Mouse (Mus musculus): ENCODE measurements at regions not wholly inside any gene's neighbourhood (a gene's known extent, or its start where the extent isn't known, plus 50 kb on each side); places are given as distances from the start of the nearest gene placed in this dataset.

DNA sequence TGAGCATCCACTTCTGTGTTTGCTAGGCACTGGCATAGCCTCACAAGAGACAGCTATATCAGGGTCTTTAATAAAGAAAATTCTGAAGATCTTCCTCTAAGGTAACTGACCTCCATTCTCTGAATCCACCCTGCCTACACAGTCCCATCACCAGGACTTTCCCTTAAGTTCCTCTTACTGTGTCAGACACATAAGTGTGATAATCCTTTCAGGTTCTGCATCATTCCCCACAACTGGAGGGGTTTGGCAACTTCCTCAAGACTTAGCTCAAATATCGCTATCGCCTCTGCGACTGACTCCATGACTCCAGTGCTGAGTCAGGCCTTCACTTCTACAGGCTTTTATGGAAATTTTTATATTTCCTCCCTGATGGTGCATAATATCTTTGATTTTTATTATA is 111.0 kb upstream of the 9330182O14Rik start:
- TF ChIP-seq EP300 (IDR thresholded peaks at IDR 0.05; ENCODE audit: insufficient read depth, low read depth, low read length) (no peak), CTCF (IDR thresholded peaks at IDR 0.05) (no peak), POLR2A (IDR thresholded peaks at IDR 0.05; ENCODE audit: insufficient read depth, low read depth, low read length) (no peak)
- intact Hi-C loops (cut with DNase I) = no loop called here
- no peaks in the 10 kb centered on the region for H3K27me3 ChIP-seq (ENCODE audit: control insufficient read depth, insufficient read depth, low read length)
- no peaks in the 10 kb centered on the region for H3K4me1 ChIP-seq (ENCODE audit: control insufficient read depth, insufficient read depth, low read length)
- no peak overlapping the region for H3K9ac ChIP-seq (ENCODE audit: low read depth, low read length)
- 96% methylated on average over 3 of the region's 3 CpGs for WGBS
- no peaks in the 10 kb centered on the region for H3K79me2 ChIP-seq (replicated peaks; ENCODE audit: control insufficient read depth, insufficient read depth, low read length)
- H3K36me3 ChIP-seq (ENCODE audit: control insufficient read depth, insufficient read depth, low read length) = no peaks in the 10 kb centered on the region
- H3K4me3 ChIP-seq = no peak overlapping the region
- DNase-seq = no peak
- no peak overlapping the region for H3K27ac ChIP-seq

- no peak overlapping the region for H3K27ac ChIP-seq
- TF ChIP-seq CTCF (IDR thresholded peaks at IDR 0.05) (no peak), EP300 (IDR thresholded peaks at IDR 0.05; ENCODE audit: insufficient read depth, low read depth, low read length) (no peak), POLR2A (IDR thresholded peaks at IDR 0.05; ENCODE audit: insufficient read depth, low read depth, low read length) (no peak)
Observed at GRCm38 (mm10) chr15:40032088-40032487, 102.1 kb upstream of the 9330182O14Rik start.

DNA sequence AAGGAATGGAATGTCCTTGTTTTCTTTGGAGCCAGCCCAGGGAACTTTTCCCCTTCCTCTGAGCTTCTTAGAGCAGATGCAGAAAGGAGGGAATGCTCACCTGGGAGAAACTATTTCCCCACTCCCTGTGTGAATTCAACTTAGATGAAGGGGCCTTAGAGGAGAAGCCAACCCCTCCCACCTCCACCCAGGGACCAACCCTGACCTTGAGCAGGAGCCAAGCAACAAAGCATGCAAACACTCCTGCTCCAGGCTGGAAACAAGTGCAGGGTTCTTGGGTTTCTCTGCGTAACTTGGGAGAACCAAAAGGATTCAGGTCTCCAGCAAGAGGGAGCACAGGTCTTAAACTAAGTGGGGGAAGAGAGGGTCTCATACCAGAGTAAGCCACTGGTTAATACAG is 98.0 kb upstream of the 9330182O14Rik start:
- H3K79me2 ChIP-seq (replicated peaks; ENCODE audit: control insufficient read depth, insufficient read depth, low read length) = no peaks in the 10 kb centered on the region
- no peaks in the 10 kb centered on the region; the same call in 1 of the 2 replicates for H3K4me1 ChIP-seq (ENCODE audit: control insufficient read depth, insufficient read depth, low read length)
- H3K9ac ChIP-seq (ENCODE audit: low read depth, low read length) = no peak overlapping the region
- intact Hi-C loops (cut with DNase I) = no loop called here
- H3K27ac ChIP-seq = no peak overlapping the region
- DNase-seq = no peak
- no peaks in the 10 kb centered on the region for H3K36me3 ChIP-seq (ENCODE audit: control insufficient read depth, insufficient read depth, low read length)
- 93% methylated on average over 1 of the region's 1 CpGs for WGBS
- TF ChIP-seq CTCF (IDR thresholded peaks at IDR 0.05) (no peak), EP300 (IDR thresholded peaks at IDR 0.05; ENCODE audit: insufficient read depth, low read depth, low read length) (no peak), POLR2A (IDR thresholded peaks at IDR 0.05; ENCODE audit: insufficient read depth, low read depth, low read length) (no peak)
- H3K27me3 ChIP-seq (ENCODE audit: control insufficient read depth, insufficient read depth, low read length) = no peaks in the 10 kb centered on the region
- H3K4me3 ChIP-seq = no peak overlapping the region

More at GRCm38 (mm10) chr15:40032088-40032487, 102.1 kb upstream of the 9330182O14Rik start:
- no peak overlapping the region for H3K9ac ChIP-seq (ENCODE audit: low read depth, low read length)
- H3K4me1 ChIP-seq (ENCODE audit: control insufficient read depth, insufficient read depth, low read length) = no peaks in the 10 kb centered on the region
- no peaks in the 10 kb centered on the region for H3K36me3 ChIP-seq (ENCODE audit: control insufficient read depth, insufficient read depth, low read length)
- no peaks in the 10 kb centered on the region for H3K27me3 ChIP-seq (ENCODE audit: control insufficient read depth, insufficient read depth, low read length)
- H3K79me2 ChIP-seq (replicated peaks; ENCODE audit: control insufficient read depth, insufficient read depth, low read length) = no peaks in the 10 kb centered on the region
- no peak overlapping the region for H3K4me3 ChIP-seq
- intact Hi-C loops (cut with DNase I) = no loop called here
- no peak for DNase-seq

GRCm38 (mm10) chr15:40037266-40037665 is 96.9 kb upstream of the 9330182O14Rik start:
- Histone ChIP-seq H3K4me3 (no peak overlapping the region), H3K27ac (no peak overlapping the region), H3K9ac (ENCODE audit: low read depth, low read length) (no peak overlapping the region), H3K36me3 (ENCODE audit: control insufficient read depth, insufficient read depth, low read length) (no peaks in the 10 kb centered on the region), H3K4me1 (ENCODE audit: control insufficient read depth, insufficient read depth, low read length) (no peaks in the 10 kb centered on the region; the same call in 1 of the 2 replicates), H3K27me3 (ENCODE audit: control insufficient read depth, insufficient read depth, low read length) (no peaks in the 10 kb centered on the region), H3K79me2 (replicated peaks; ENCODE audit: control insufficient read depth, insufficient read depth, low read length) (no peaks in the 10 kb centered on the region)
- no peak for DNase-seq
- TF ChIP-seq EP300 (IDR thresholded peaks at IDR 0.05; ENCODE audit: insufficient read depth, low read depth, low read length) (no peak), POLR2A (IDR thresholded peaks at IDR 0.05; ENCODE audit: insufficient read depth, low read depth, low read length) (no peak), CTCF (IDR thresholded peaks at IDR 0.05) (no peak)
- intact Hi-C loops (cut with DNase I) = no loop called here
- WGBS = 24% methylated on average over 7 of the region's 7 CpGs

GRCm38 (mm10) chr15:40046219-40046618 is 87.9 kb upstream of the 9330182O14Rik start:
- TF ChIP-seq CTCF (IDR thresholded peaks at IDR 0.05) = no peak
- 70% methylated on average over 5 of the region's 5 CpGs for WGBS
- Histone ChIP-seq H3K4me1 (ENCODE audit: control insufficient read depth, insufficient read depth, low read length) (no peaks in the 10 kb centered on the region), H3K36me3 (ENCODE audit: control insufficient read depth, insufficient read depth, low read length) (no peaks in the 10 kb centered on the region), H3K4me3 (no peak overlapping the region), H3K27ac (no peak overlapping the region), H3K9ac (ENCODE audit: low read depth, low read length) (no peak overlapping the region), H3K79me2 (replicated peaks; ENCODE audit: control insufficient read depth, insufficient read depth, low read length) (no peaks in the 10 kb centered on the region), H3K27me3 (ENCODE audit: control insufficient read depth, insufficient read depth, low read length) (no peaks in the 10 kb centered on the region)
- intact Hi-C loops (cut with DNase I) = no loop called here
- DNase-seq = no peak

DNA sequence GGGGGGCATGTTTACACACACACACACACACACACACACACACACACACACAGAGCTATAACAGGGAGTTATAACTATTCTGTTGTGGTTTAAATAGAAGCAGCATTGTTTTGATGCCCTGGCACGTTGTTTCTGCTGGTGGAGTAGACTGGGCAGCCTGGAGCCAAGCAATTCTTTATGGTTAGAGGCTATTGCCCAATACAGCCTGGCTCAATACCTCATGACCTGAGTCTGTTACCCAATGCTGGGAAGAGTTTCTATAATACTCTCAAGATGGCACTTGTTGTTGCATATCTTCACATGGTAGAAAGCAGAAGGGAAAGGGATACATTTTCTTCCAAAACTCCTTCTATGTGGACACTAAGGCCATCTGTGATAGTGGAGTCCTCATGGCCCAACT is 87.1 kb upstream of the 9330182O14Rik start:
- Histone ChIP-seq H3K4me1 (ENCODE audit: control insufficient read depth, insufficient read depth, low read length) (no peaks in the 10 kb centered on the region), H3K4me3 (no peak overlapping the region), H3K27ac (no peak overlapping the region), H3K9ac (ENCODE audit: low read depth, low read length) (no peak overlapping the region), H3K27me3 (ENCODE audit: control insufficient read depth, insufficient read depth, low read length) (no peaks in the 10 kb centered on the region), H3K36me3 (ENCODE audit: control insufficient read depth, insufficient read depth, low read length) (no peaks in the 10 kb centered on the region), H3K79me2 (replicated peaks; ENCODE audit: control insufficient read depth, insufficient read depth, low read length) (no peaks in the 10 kb centered on the region)
- DNase-seq = no peak
- WGBS = 65% methylated on average over 1 of the region's 1 CpGs
- TF ChIP-seq CTCF (IDR thresholded peaks at IDR 0.05) = no peak
- no peak for TF ChIP-seq POLR2A (IDR thresholded peaks at IDR 0.05; ENCODE audit: insufficient read depth, low read depth, low read length)
- no peak for TF ChIP-seq EP300 (IDR thresholded peaks at IDR 0.05; ENCODE audit: insufficient read depth, low read depth, low read length)
- intact Hi-C loops (cut with DNase I) = no loop called here
